Mouse (Mus musculus): ENCODE data around the gene 4930470P17Rik.

GRCm38 (mm10) chr2:170564995-170565394 lies 36.8 kb downstream of the 4930470P17Rik start:
- no peak for TF ChIP-seq CTCF (IDR thresholded peaks at IDR 0.05; ENCODE audit: extremely low read depth, insufficient read depth, low read length)
- no peak for TF ChIP-seq POLR2A (IDR thresholded peaks at IDR 0.05; ENCODE audit: extremely low read depth, insufficient read depth, low read length)

Data from cortical plate, adult 2 months (tissue).